Mouse (Mus musculus): ENCODE data around the gene Comp. TPM values are rescaled to one million over a fixed set of nuclear protein-coding genes. Genes with fewer than 3 reads are reported as not detected.

Comp gene
- polyA plus RNA-seq, 1 experiment from 2014 or later = 4.6 TPM

- Histone ChIP-seq H3K27me3 (ENCODE audit: control insufficient read depth, insufficient read depth, low read length) (no peaks in the 10 kb centered on the region), H3K27ac (replicated peaks in 1 of 2; ENCODE audit: control insufficient read depth in 1 of 2, insufficient read depth in 1 of 2, low read depth in 2 of 2, low read length in 2 of 2) (no peak overlapping the region), H3K4me2 (ENCODE audit: low read length) (no peak overlapping the region), H3K9me3 (ENCODE audit: control insufficient read depth, low read length) (no peaks in the 10 kb centered on the region), H3K9ac (ENCODE audit: low read length) (no peak overlapping the region), H3K4me3 (ENCODE audit: control insufficient read depth in 1 of 2, insufficient read depth in 1 of 2, low read depth in 1 of 2, low read length in 2 of 2) (no peak overlapping the region), H3K4me1 (ENCODE audit: control insufficient read depth in 2 of 2, insufficient read depth in 2 of 2, low read length in 2 of 2) (peaks cover 21 to 41% of the 10 kb centered on the region in 2 experiments), H3K36me3 (ENCODE audit: control insufficient read depth, insufficient read depth, low read length) (no peaks in the 10 kb centered on the region)
- 78% methylated on average over 8 of the region's 8 CpGs for WGBS
- ATAC-seq (ENCODE audit: insufficient number of reproducible peaks, insufficient read depth, low FRiP score, low read depth) = no peak
Measured at GRCm38 (mm10) chr8:70415540-70416451, 42.4 kb downstream of the Comp start.

DNA sequence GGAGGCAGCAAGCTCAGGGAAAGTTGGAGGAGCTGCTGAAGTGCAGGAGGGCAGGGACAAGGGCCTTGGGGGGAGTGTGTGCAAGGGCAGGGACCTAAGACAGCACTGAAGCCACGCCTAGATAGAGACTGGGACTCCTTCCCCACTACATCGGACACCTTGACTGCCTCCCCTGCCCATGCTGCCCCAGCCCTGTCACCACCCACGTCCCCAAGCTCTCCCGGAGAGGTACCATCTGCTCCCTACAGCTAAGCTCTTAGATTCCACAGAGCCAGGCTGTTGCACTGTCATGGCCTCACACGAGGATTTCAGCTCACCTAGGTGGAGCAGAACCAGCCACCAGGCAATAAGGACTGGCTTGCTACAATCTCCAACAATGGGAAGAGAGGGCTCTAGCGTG, 43.6 kb downstream of the Comp start:
- peaks cover 21 to 42% of the 10 kb centered on the region in 2 experiments for H3K4me1 ChIP-seq (ENCODE audit: control insufficient read depth in 2 of 2, insufficient read depth in 2 of 2, low read length in 2 of 2)
- H3K4me2 ChIP-seq (ENCODE audit: low read length) = no peak overlapping the region
- ATAC-seq (ENCODE audit: insufficient number of reproducible peaks, insufficient read depth, low FRiP score, low read depth) = no peak
- H3K27me3 ChIP-seq (ENCODE audit: control insufficient read depth, insufficient read depth, low read length) = no peaks in the 10 kb centered on the region
- no peaks in the 10 kb centered on the region for H3K36me3 ChIP-seq (ENCODE audit: control insufficient read depth, insufficient read depth, low read length)
- H3K27ac ChIP-seq (replicated peaks in 1 of 2; ENCODE audit: control insufficient read depth in 1 of 2, insufficient read depth in 1 of 2, low read depth in 2 of 2, low read length in 2 of 2) = no peak overlapping the region
- WGBS = 46% methylated on average over 6 of the region's 6 CpGs
- H3K4me3 ChIP-seq (ENCODE audit: control insufficient read depth in 1 of 2, insufficient read depth in 1 of 2, low read depth in 1 of 2, low read length in 2 of 2) = no peak overlapping the region
- H3K9ac ChIP-seq (ENCODE audit: low read length) = 0 out of 2 replicates have a peak overlapping the region, but pooled peaks have one; percentile 11
- H3K9me3 ChIP-seq (ENCODE audit: control insufficient read depth, low read length) = no peaks in the 10 kb centered on the region

GRCm38 (mm10) chr8:70417914-70418313, 44.6 kb downstream of the Comp start:
- ATAC-seq (ENCODE audit: insufficient number of reproducible peaks, insufficient read depth, low FRiP score, low read depth) = no peak
- H3K36me3 ChIP-seq (ENCODE audit: control insufficient read depth, insufficient read depth, low read length) = no peaks in the 10 kb centered on the region
- H3K4me3 ChIP-seq (ENCODE audit: control insufficient read depth in 1 of 2, insufficient read depth in 1 of 2, low read depth in 1 of 2, low read length in 2 of 2) = no peak overlapping the region
- H3K27ac ChIP-seq (replicated peaks in 1 of 2; ENCODE audit: control insufficient read depth in 1 of 2, insufficient read depth in 1 of 2, low read depth in 2 of 2, low read length in 2 of 2) = no peak overlapping the region
- H3K4me2 ChIP-seq (ENCODE audit: low read length) = no peak overlapping the region
- no peak overlapping the region for H3K9ac ChIP-seq (ENCODE audit: low read length)
- peaks cover 21 to 42% of the 10 kb centered on the region in 2 experiments for H3K4me1 ChIP-seq (ENCODE audit: control insufficient read depth in 2 of 2, insufficient read depth in 2 of 2, low read length in 2 of 2)
- no peaks in the 10 kb centered on the region for H3K27me3 ChIP-seq (ENCODE audit: control insufficient read depth, insufficient read depth, low read length)
- no peaks in the 10 kb centered on the region for H3K9me3 ChIP-seq (ENCODE audit: control insufficient read depth, low read length)
- 39% methylated on average over 10 of the region's 10 CpGs for WGBS

- Histone ChIP-seq H3K36me3 (ENCODE audit: control insufficient read depth, insufficient read depth, low read length) (no peaks in the 10 kb centered on the region), H3K9ac (ENCODE audit: low read length) (no peak overlapping the region), H3K4me2 (ENCODE audit: low read length) (no peak overlapping the region), H3K4me1 (ENCODE audit: control insufficient read depth in 2 of 2, insufficient read depth in 2 of 2, low read length in 2 of 2) (peaks cover 21 to 42% of the 10 kb centered on the region in 2 experiments), H3K27ac (replicated peaks in 1 of 2; ENCODE audit: control insufficient read depth in 1 of 2, insufficient read depth in 1 of 2, low read depth in 2 of 2, low read length in 2 of 2) (no peak overlapping the region), H3K4me3 (ENCODE audit: control insufficient read depth in 1 of 2, insufficient read depth in 1 of 2, low read depth in 1 of 2, low read length in 2 of 2) (no peak overlapping the region), H3K27me3 (ENCODE audit: control insufficient read depth, insufficient read depth, low read length) (no peaks in the 10 kb centered on the region), H3K9me3 (ENCODE audit: control insufficient read depth, low read length) (no peaks in the 10 kb centered on the region)
- ATAC-seq (ENCODE audit: insufficient number of reproducible peaks, insufficient read depth, low FRiP score, low read depth) = peak; percentile 44; the same call in 1 of the 2 replicates
- WGBS = 24% methylated on average over 14 of the region's 14 CpGs
Measured at GRCm38 (mm10) chr8:70418954-70419353, 45.6 kb downstream of the Comp start.

GRCm38 (mm10) chr8:70419879-70420643, 46.7 kb downstream of the Comp start:
- Histone ChIP-seq H3K9ac (ENCODE audit: low read length) (peak overlapping the region; percentile 25; the same call in 1 of the 2 replicates), H3K9me3 (ENCODE audit: control insufficient read depth, low read length) (no peaks in the 10 kb centered on the region), H3K36me3 (ENCODE audit: control insufficient read depth, insufficient read depth, low read length) (no peaks in the 10 kb centered on the region), H3K27me3 (ENCODE audit: control insufficient read depth, insufficient read depth, low read length) (no peaks in the 10 kb centered on the region), H3K27ac (replicated peaks in 1 of 2; ENCODE audit: control insufficient read depth in 1 of 2, insufficient read depth in 1 of 2, low read depth in 2 of 2, low read length in 2 of 2) (no peak overlapping the region; a peak in 1 of 4 replicates), H3K4me3 (ENCODE audit: control insufficient read depth in 1 of 2, insufficient read depth in 1 of 2, low read depth in 1 of 2, low read length in 2 of 2) (no peak overlapping the region), H3K4me2 (ENCODE audit: low read length) (0 out of 2 replicates have a peak overlapping the region, but pooled peaks have one; percentile 6), H3K4me1 (ENCODE audit: control insufficient read depth in 2 of 2, insufficient read depth in 2 of 2, low read length in 2 of 2) (peaks cover 21 to 42% of the 10 kb centered on the region in 2 experiments)
- no peak for ATAC-seq (ENCODE audit: insufficient number of reproducible peaks, insufficient read depth, low FRiP score, low read depth)
- WGBS = 59% methylated on average over 11 of the region's 11 CpGs

- H3K9ac ChIP-seq (ENCODE audit: low read length) = no peak overlapping the region
Measured at GRCm38 (mm10) chr8:70421349-70422104, 48.2 kb downstream of the Comp start.

GRCm38 (mm10) chr8:70422722-70423121, 49.4 kb downstream of the Comp start:
- Histone ChIP-seq H3K4me1 (ENCODE audit: control insufficient read depth in 2 of 2, insufficient read depth in 2 of 2, low read length in 2 of 2) (peaks cover 18 to 30% of the 10 kb centered on the region in 2 experiments), H3K4me2 (ENCODE audit: low read length) (no peak overlapping the region), H3K27ac (replicated peaks in 1 of 2; ENCODE audit: control insufficient read depth in 1 of 2, insufficient read depth in 1 of 2, low read depth in 2 of 2, low read length in 2 of 2) (no peak overlapping the region), H3K27me3 (ENCODE audit: control insufficient read depth, insufficient read depth, low read length) (no peaks in the 10 kb centered on the region), H3K36me3 (ENCODE audit: control insufficient read depth, insufficient read depth, low read length) (no peaks in the 10 kb centered on the region), H3K4me3 (ENCODE audit: control insufficient read depth in 1 of 2, insufficient read depth in 1 of 2, low read depth in 1 of 2, low read length in 2 of 2) (no peak overlapping the region), H3K9me3 (ENCODE audit: control insufficient read depth, low read length) (no peaks in the 10 kb centered on the region), H3K9ac (ENCODE audit: low read length) (no peak overlapping the region)
- WGBS = 81% methylated on average over 2 of the region's 2 CpGs
- ATAC-seq (ENCODE audit: insufficient number of reproducible peaks, insufficient read depth, low FRiP score, low read depth) = no peak

More at GRCm38 (mm10) chr8:70421349-70422104, 48.2 kb downstream of the Comp start:
- no peak for ATAC-seq (ENCODE audit: insufficient number of reproducible peaks, insufficient read depth, low FRiP score, low read depth)
- WGBS = 74% methylated on average over 18 of the region's 18 CpGs
- no peaks in the 10 kb centered on the region for H3K27me3 ChIP-seq (ENCODE audit: control insufficient read depth, insufficient read depth, low read length)
- H3K27ac ChIP-seq (replicated peaks in 1 of 2; ENCODE audit: control insufficient read depth in 1 of 2, insufficient read depth in 1 of 2, low read depth in 2 of 2, low read length in 2 of 2) = no peak overlapping the region
- no peaks in the 10 kb centered on the region for H3K36me3 ChIP-seq (ENCODE audit: control insufficient read depth, insufficient read depth, low read length)
- peaks cover 18 to 36% of the 10 kb centered on the region in 2 experiments for H3K4me1 ChIP-seq (ENCODE audit: control insufficient read depth in 2 of 2, insufficient read depth in 2 of 2, low read length in 2 of 2)
- no peaks in the 10 kb centered on the region for H3K9me3 ChIP-seq (ENCODE audit: control insufficient read depth, low read length)
- H3K4me3 ChIP-seq (ENCODE audit: control insufficient read depth in 1 of 2, insufficient read depth in 1 of 2, low read depth in 1 of 2, low read length in 2 of 2) = no peak overlapping the region
- H3K4me2 ChIP-seq (ENCODE audit: low read length) = no peak overlapping the region

Data from heart, embryonic 14.5 days (tissue).